Mouse (Mus musculus): ENCODE measurements around the gene Retreg1.

The Retreg1 gene

DNA sequence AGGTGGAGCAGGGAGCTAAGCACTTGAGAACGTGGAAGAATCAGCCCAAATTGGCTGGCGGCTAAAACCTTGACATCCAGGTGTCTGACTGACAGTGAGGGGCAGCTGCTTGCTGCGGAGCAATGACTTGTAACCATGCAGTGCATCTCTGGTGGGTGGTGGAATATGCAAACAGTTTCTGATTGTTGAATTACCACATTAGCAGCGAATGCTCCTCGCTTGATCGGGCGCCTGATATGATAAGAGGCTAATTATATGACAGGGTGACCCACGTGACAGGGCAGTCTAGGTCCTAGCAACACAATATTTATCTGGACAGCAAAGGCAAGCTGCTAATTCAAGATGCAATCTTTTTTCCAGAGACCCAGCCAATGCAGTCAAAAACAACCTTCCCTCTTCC is 80.9 kb downstream of the Retreg1 start:
- no peak for DNase-seq

DNA sequence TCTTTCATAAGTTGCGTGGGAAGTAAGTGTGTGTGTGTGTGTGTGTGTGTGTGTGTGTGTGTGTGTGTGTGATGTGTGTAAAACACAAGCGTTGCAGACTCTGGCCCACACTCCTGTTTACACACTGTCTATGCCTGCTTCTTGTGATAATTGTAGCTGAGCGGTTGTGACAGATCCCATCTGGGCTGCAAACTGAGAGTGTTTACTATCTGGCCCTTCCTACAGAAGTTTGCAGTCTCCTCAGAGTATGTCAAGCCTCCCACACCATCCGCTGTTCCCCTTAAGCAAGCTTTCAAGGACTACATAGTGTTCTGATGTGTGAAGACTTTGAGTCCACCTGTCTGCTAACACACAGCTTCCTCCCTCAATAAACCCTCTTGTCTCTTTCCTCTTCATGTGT is 83.2 kb downstream of the Retreg1 start:
- DNase-seq = no peak

DNA sequence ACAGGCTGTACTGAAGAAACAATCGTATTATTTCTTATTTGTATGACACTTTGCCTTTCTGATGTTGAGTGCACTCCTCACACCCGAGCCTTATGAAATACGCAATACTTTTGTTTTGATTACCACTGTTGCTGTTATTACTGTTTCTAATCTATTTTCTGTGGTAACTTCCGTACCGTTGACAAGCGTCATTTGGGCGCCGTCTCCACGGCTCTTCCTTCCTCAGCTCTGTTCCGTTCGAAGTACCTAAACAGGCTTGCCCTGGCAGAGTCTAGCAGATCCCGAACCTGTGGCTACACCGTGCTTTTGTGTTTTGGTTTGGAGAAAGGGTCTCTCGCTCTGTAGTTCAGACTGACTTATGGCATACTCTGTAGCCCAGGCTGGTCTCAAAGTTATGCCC is 84.1 kb downstream of the Retreg1 start:
- no peak for DNase-seq

DNA sequence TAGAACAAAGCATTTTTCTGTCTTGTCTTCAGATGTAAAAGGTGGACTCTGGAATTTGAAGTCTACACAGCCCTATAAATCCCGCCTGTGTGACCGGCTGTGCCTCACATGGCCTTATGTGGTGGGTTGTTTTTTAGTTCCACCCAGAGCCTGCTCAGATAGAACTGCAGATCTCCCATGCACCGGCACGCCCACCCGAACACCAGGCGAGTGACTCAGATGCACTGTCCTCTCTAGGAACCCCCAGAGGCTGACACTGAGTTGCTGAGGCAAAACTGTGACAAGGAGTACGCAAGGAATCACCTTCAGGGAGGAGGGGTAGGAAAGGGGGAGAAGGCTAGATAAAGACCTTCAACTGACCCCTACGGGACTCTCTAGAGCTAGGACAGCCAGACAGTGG is 85.0 kb downstream of the Retreg1 start:
- no peak for DNase-seq

DNA sequence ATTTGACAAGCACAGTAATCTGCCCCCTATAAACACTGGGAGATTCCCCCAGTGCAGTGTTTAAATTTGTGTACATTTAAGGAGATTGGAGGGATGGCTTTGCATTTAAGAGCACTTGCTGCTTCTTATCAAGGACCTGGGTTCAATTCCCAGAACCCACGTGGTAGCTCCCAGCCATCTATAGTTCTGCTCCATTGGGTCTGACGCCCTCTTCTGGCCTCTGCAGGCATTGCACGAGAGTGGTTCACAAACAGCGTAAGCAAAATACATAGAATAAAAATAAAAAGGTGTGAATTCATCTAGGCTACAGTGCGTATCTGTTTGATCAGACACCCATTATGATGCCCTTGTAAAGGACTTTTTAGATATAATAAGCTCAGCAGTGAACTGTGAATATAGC is 85.9 kb downstream of the Retreg1 start:
- DNase-seq = peak in 1 of 2 experiments; percentile 12

DNA sequence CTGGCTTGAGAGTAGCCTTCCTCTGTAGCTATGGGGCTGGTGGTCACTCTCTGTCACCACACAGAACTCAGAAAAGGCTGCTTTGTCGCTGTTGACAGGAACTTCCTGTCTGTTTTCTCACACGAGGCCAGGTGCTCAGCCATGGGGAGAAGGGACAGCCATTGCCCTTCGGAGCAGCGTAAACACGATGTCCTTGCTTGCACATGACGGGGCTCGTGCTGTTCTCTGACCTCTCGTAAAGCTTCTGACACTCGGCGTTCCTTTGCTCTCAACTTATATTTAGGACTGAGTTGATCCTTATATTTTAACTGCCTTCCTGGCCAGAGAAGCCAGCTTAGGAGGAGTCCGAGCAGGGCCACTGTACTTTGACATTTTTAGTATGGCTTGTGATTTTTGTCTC is 86.5 kb downstream of the Retreg1 start:
- no peak for DNase-seq

DNA sequence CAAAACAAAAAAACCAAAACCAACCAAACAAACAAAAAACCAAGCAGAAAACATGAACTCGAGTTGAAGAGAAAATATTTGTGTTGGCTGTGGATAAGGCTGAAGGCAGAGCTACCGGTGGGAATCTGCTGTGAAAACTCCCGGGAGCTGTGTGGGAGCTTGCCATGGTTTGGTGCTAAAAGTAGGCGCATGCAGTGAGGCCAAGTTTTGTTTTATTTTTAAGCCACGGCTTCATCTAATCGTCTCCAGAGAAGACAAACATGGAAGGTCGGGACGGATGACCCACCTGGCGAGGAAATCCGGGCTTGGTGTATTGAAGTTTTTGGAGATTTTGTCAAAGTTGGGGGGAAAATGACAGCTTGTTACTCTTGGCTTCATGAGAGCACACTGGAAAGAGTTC is 87.0 kb downstream of the Retreg1 start:
- no peak for DNase-seq

DNA sequence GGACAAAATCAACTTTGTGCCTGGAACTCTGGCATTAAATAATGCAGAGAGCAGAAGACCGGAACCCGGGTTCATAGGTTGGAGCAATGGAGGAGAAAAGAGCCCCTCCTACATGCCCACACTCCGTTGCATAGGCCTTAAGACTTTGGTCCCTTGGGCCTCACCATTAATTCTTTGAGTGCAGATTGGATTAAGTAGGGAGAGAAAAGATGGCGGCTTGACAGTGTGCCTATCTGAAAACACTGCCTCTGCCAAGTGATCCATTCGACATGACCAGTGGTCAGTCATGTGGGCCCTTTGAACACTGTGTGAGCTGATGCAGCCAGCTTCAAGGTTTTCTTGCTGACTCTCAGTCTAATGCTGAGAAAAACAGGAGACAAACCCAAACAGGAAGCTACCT is 87.7 kb downstream of the Retreg1 start:
- DNase-seq = no peak

DNA sequence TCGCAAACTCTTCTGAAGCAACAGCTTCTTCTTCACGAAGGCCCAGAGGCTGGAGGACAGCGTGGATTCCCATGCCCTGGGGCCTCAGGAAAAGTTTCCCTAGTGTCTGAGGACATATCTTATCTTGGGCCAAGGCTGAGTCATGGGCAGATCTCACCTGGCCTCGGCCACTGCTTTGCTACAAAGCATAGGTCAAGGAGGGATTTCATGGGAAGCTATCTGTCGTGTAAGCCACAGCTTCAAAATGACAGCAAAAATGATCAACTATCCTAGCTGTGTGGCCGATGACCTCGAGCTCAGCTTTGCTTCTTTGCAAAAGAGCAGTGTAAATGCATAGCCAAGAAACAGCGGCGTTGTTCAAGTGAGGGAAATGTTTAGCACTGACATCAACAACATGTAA is 89.5 kb downstream of the Retreg1 start:
- no peak for DNase-seq

DNA sequence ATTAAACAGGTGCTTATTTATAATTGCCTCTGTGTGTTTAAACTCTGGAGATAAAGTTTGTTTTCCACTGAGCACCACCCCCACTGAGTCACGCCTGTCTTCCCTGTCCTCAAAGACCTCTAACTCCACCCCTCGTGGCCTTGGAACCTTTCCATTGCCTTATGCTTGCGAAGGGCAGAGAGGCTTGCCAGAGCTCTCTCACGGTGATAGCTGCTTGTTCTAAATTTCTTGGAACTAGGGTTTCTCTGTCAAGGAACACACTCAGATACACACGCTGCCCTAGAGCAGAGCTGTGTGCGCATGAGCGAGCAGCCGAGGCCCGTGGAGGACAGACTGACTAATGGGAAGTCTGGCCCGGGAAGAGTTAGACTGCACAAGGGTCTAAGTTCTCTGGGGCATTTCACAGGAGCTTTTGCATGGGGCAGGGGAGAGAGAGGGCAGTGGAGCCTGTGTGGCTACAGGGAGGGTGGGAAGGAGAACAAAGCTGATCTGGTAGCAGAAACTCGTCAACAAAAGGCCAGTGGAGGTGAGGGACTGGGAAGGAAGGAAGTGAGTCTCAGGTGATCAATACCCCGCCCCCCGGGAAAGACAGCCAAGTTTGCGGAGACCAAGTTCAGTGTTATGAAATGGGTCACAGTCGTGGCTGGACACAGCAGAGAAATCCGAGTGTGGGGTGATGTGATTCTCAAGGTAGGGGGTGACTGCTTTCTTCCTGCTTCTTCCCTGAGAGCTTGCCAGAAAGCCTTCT is 90.1 kb downstream of the Retreg1 start:
- DNase-seq = no peak

DNA sequence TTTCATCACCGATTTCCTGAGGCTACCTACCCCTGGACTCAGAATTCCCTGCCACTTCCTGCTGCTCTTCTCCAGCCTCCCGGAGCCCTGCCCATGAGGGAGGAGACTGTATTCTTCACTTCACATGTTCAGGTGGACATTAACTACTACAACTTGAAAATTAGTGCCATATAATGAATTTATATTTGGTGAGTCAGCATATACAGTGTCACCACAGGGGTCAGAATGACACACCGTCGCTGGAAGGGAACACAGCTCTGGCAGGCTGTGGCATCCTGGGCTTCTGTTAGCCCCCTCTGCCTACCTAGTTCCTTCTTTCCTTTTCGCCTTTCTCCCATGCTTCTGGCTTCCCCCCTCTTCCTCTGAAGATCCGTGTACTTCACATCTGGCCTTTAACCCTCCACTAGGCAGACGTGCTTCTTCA is 90.7 kb downstream of the Retreg1 start:
- no peak for DNase-seq

DNA sequence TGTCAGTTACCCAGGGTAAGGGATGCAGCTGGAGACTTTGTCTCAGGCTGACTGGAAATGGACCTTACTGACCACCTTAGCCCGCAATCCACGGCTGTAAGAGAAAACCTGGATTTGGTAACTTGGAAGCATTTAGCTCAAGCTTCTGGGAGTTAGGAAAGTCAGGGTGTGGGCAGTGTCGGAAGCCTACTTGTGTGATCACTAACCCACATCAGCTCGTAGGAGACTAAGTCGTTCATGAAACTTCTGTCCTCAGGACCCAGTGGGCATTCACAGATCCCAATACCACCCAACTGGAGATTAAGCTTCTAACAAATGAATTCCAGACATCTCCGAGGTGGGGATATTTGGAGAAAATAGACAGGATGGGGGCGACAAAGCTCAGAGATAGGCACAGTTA is 91.4 kb downstream of the Retreg1 start:
- no peak for DNase-seq

DNA sequence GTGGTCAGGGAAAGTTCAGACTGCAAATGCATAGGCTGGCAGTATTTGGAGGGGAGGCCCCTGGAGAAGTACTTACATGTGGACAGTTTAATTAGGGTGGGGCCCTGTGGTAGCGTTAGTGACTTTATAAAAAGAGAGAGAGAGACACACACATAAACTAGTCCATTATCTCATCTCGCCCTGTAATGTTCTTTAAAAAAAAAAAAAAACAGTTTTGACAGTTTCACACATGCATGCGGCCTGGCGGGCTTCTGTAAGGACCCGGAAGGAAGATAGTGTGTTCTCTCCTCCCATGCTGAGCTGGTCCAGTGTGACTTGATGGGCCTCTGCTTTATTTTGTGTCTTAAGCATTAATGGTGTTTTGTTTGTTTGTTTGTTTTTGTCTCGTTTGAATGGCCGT is 95.5 kb downstream of the Retreg1 start:
- no peak for DNase-seq

DNA sequence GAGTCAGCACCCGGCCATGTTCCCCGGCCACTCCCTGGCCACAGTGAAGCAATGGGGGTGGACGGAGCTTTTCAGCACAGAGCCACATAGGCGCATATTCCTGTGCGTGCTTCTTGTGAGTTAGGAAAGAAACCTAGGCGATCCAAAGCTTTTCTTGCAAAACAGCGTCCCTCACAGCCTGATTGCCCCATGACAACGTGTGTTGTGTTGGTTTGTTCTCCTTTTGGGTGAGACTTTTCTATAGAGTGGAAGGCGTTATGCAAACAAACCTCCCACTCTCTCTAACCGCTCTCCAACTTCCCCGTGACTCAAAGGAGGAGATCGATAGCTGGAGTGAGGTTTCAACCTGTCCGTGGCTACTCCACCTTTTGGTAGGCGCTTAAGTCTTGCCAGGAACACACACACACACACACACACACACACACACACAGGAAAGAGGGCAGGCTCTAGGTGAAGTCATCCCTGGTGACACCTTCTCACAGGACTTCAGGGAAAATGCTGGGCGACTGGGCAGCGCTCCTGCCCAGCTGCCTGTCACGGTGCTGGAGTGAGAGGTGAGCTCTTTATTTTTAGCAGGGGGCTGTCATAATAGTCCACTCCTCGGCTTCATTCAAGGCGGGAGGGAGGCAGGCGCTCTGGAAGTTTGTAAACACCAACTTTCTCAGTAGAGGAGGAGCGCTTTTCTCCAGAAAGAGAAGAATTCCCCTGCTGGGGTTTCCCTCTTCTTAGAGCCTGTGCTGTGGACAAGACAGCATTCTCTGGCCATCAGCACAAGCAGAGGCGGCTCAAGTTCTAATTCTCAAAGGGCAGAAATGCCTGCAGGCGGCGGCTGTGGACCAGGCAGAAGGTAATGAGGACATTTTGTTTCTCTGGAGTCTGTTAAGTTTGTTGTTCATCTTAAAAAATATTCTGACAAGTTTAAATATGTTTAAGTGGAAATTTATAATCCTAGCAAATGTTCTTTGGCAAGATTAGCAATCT is 97.7 kb downstream of the Retreg1 start:
- no peak for DNase-seq

DNA sequence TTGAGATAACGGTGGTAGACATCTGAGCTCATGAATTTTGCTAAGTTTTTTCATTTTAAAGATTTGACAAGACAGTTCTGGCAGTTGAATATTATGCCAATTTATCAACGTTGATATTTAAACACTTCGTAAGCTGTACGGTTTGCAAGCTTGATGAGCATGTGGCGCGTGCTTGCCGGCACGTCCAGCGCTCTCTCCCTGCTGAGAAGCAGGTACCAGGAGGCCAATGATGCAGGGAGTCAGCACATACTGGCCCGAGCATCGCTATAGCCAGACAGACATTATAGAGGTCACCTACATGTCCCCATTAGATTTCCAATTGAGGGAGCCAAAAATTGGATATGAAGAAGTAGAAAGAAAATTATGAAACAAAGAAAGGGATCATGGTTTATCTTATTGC is 98.5 kb downstream of the Retreg1 start:
- no peak for DNase-seq

DNA sequence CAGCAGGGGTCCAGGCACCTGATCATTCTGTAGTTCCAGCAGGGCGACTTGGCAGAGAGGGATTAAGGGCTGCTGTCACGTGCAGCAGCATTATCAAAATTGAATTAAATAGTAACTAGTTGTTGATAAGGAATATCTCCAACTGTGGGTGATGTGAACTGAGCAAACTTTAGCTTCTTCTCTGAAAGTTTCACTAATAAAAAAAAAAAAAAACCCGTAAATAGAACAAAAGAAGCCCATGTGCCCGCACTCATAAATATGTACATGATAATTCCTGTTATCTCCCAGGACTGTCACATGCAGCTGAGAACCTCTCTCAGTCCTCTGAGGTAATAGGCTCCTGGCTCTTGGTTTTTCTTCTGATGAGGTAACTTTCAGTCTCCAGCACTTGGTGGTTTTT is 99.4 kb downstream of the Retreg1 start:
- no peak for DNase-seq

DNA sequence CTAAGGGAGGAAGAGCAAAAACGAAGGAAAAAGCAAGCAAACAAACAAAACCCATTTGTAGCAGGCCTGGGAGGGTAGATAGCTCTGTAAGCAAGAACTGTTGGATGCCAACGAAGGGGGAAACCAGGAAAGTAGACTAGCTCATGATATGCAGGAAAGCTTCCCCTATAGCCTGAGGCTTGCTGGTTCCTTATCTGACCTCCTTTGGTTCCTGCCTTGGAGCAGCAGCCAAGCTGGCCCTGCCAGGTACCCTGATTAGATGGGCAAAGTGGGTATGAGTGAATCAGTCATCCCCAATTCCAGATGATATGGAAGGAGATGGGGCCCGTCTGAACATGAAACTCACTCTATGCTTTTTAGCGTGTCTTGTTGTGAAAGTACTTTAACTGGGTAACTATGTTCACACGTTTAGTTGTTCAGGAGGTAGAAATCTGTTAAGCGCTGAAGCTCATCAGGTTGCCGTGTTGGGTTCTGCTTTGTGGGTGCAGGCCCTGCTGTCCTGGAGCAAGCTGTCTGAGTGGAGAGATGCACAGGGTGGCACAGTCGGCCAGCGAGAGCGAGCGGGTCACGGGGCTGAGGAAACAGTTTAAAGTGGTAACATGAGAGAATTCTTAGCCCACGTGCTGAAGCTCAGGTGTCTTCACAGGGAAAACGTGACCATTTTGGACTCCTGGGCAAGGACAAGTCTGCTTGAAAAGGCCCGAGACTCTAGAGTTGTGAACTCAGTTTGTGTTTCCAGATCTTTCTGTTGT is 100.6 kb downstream of the Retreg1 start:
- no peak for DNase-seq

DNA sequence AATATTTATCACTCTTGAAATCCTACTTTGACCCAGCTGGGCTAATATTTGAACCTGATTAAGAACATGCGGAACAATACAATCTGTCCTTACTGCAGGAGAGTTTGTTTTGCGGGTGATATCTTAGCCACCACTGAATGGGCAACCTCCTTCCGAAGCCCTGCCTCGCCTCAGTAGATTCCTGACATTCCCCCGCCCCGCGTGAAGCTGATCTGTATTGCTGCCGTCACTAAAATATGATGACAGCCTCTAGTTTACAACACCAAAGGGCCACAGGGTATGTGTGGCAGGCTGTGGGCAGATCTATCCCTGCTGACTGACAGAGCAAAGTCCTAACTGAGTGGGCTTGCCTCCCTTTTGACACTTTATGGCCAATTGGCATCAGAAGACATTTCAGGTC is 102.2 kb downstream of the Retreg1 start:
- DNase-seq = no peak

DNA sequence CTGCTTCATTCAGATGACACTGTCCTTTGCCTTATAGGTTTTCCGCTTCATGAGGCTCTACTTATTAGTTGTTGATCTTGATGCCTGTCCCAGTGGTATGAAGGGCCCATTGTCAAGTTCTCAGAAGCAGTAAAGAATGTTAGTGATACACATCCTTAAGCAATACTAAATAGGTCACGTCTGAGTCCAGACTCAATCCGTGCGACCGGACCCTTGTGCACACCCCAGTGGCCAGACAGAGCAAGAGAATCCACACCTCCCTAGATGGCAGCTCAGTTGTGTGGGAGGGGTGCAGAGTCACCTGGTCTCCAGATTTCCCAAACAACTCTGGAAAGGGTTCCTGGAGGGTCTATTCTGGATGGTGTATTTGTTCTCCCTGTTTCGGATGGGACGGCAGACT is 103.5 kb downstream of the Retreg1 start:
- DNase-seq = no peak

DNA sequence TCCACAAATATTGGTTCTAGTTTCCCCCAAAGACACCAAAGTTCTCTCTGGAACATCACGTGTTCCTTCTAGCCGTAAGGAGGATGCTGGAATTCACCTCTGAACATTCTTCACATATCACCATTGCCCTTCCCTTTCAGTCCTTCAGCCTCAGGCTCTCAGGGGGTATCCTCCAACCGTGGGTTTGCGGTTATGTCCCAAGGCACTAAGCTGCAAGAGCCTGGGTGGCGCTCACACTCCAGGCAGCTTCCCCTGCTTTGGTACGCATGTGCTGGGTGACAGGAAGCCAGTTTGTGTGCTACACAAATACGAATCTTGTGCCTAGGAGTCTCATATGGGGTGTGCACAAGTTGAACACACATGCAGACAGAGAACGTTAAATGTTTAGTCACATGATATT is 104.4 kb downstream of the Retreg1 start:
- DNase-seq = no peak

DNA sequence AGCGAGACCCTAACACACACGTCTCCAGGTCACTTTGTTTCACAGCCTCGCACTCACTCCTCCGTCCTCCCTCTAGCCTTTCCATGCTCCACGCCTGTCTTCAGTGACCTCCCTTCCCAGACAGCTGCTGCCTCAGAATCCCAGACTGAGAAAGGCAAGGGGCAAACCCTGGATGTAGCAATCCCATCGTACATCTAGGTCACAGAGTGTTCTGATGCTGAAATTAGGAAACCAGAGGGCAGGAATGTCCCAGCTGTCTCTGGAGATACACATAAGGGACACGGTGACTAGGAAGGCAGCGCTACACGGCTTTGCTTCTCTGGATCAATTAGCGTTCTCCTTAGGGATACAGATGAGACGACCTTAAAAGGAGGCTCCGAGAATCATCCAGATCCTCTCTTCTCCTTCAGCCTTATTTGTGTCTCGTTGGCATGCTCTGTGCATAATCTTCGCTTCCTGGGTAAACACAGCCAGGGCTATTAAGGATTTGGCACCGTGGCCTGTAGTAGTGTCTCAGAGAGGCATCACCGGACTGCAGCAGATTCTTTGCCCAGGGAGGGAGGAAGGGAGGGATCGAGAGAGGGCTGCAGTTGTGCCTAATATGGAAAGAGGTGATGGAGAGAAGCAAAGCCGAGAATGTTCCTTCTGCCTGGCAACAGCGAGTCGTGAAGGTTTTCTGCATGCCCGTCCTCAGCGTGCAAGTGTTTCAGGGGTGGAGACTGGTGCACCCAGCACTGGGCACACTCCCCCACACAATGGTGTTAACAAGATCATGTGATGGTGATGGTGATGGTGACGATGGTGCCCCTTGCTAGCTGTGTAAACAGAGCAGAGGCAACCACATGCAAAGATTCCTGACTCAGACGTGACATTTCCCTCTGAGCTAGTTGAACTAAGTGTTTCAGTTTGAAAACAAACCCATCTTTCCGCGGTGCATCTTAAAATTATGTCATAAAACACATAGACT is 105.6 kb downstream of the Retreg1 start:
- DNase-seq = no peak

DNA sequence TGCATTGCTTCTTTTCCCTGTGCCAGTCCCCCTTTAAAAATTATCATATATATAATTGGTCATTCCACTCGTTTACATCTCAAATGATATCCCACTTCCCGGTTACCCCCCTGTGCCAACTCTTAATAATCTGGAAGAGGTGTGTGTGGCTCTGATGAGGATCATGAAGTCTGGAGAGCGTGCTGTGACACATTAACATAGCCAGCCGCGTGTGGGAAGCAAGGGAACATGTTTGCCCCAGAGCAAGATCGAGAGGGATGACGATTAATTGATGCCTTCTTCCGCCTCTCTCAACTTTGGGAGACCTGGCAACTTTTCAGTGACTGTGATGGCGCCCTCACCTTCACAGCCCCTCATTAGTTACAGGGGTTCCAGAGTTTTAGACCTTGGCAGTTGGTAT is 106.7 kb downstream of the Retreg1 start:
- no peak for DNase-seq
